Mouse (Mus musculus): ENCODE measurements around the gene Gimap5. TPM values are rescaled to one million over a fixed set of nuclear protein-coding genes. Genes with fewer than 3 reads are reported as not detected.

Gimap5 gene
- polyA plus RNA-seq, 1 experiment = 7.9 TPM

GRCm38 (mm10) chr6:48733660-48734059 is 12.3 kb upstream of the Gimap5 start:
- H3K27ac ChIP-seq (ENCODE audit: control insufficient read depth, insufficient read depth, low read depth, low read length, poor library complexity) = no peak overlapping the region
- TF ChIP-seq CTCF (IDR thresholded peaks at IDR 0.05; ENCODE audit: control insufficient read depth, insufficient read depth, low read length) (no peak), POLR2A (IDR thresholded peaks at IDR 0.05; ENCODE audit: borderline replicate concordance, control insufficient read depth, low read depth, low read length) (no peak)
- H3K4me1 ChIP-seq (ENCODE audit: control insufficient read depth, insufficient read depth, low read length) = peaks cover 1% of the 10 kb centered on the region; the same call in 1 of the 2 replicates
- WGBS = 72% methylated on average over 1 of the region's 1 CpGs
- no peak overlapping the region for H3K4me3 ChIP-seq (replicated peaks; ENCODE audit: control insufficient read depth, low read depth, low read length)

DNA sequence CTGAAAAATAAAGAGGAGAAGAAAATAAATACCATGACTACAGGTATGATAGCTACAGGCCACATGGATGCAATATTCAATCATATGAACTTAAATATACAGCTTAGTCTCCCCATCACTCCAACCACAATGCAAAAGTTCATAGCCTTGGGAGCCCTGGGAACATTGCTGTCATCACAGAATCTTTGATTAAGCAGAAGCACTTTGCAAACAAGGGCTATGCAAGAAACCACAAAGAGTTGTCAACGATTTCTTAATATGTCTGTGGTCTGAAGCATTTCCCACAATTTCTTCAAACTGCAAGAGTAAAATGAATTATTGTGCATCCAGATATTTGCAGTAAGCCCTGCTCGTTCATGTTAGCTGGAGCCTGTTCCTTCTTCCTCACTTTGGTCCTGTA is 8.9 kb upstream of the Gimap5 start:
- 3% methylated on average over 2 of the region's 2 CpGs for WGBS
- Histone ChIP-seq H3K4me1 (ENCODE audit: control insufficient read depth, insufficient read depth, low read length) (peaks cover 1% of the 10 kb centered on the region; the same call in 1 of the 2 replicates), H3K4me3 (replicated peaks; ENCODE audit: control insufficient read depth, low read depth, low read length) (no peak overlapping the region), H3K27ac (ENCODE audit: control insufficient read depth, insufficient read depth, low read depth, low read length, poor library complexity) (peak overlapping the region; percentile 14; the same call in 1 of the 2 replicates)
- no peak for TF ChIP-seq POLR2A (IDR thresholded peaks at IDR 0.05; ENCODE audit: borderline replicate concordance, control insufficient read depth, low read depth, low read length)
- no peak for TF ChIP-seq CTCF (IDR thresholded peaks at IDR 0.05; ENCODE audit: control insufficient read depth, insufficient read depth, low read length)

DNA sequence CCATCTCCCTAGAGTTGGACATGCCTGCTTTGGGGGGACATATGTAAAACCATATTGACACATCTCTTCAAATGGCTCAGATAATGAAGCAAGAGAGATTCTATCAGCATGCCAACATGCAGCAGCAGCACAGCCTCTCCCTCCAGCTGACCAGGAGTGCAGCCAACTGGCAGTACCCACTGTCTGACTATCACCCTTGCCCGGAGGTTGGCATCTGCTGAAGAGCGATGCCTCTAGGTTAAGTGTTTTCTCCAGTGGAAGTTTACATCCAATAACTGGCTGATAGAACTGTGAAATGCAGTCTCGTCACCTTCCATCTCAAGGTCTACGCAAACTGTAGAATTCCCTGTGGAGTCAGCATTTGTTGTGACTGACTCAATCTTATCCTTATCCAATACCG is 8.3 kb upstream of the Gimap5 start:
- H3K4me3 ChIP-seq (replicated peaks; ENCODE audit: control insufficient read depth, low read depth, low read length) = no peak overlapping the region
- WGBS = 56% methylated on average over 5 of the region's 5 CpGs
- H3K4me1 ChIP-seq (ENCODE audit: control insufficient read depth, insufficient read depth, low read length) = peaks cover 1% of the 10 kb centered on the region; the same call in 1 of the 2 replicates
- TF ChIP-seq CTCF (IDR thresholded peaks at IDR 0.05; ENCODE audit: control insufficient read depth, insufficient read depth, low read length) = no peak
- no peak for TF ChIP-seq POLR2A (IDR thresholded peaks at IDR 0.05; ENCODE audit: borderline replicate concordance, control insufficient read depth, low read depth, low read length)
- H3K27ac ChIP-seq (ENCODE audit: control insufficient read depth, insufficient read depth, low read depth, low read length, poor library complexity) = no peak overlapping the region; the same call in 1 of the 2 replicates

DNA sequence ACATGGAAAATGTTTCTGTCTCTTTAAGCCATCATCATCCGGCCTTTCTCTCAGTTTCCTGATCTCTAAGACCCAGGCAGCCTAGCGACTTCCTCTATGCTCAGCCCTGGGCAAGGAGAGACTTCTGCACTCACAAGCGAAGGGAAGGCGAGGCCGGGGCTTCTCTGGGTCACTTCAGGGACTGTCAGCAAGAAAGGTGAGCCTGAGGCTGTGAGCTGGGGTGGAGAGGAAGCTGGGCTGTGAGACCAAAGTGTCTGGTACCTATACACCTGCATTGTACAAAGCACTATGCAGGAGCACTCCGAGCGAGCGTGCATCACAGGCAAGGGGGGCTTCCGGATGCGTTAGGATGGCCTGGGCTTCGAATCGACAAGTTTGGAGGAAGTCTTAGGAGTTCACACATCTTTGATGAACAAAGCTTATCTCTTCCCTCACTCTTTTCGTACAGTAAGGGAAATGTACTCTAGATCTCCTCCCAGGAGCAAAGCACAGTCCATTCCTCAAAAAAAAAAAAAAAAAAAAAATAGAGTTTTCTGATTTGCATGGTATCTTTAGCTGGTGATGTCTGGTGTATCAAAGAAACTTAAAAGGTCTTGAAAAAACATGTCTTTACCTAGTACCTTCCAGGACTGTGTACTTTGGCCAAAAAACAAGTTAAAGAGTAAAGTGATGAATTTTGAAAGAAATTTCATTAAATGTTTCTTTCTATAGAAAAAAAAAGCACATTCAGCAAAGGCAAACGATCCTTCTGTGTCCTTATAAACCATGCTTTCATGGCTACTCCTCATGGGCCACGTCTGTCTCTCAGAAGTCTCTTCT is 6.8 kb upstream of the Gimap5 start, which contains the start of gene Gimap1:
TSS of gene Gimap1 (plus strand) at position 94 of the 819 bp plus-strand sequence.
- H3K27ac ChIP-seq (ENCODE audit: control insufficient read depth, insufficient read depth, low read depth, low read length, poor library complexity) = peak within 1 kb of the TSS; percentile 92
- WGBS = 2% methylated on average over 15 of the region's 15 CpGs
- H3K4me1 ChIP-seq (ENCODE audit: control insufficient read depth, insufficient read depth, low read length) = peaks cover 3% of the 10 kb centered on the region; the same call in 1 of the 2 replicates
- peak within 1 kb of the TSS; percentile 94 for H3K4me3 ChIP-seq (replicated peaks; ENCODE audit: control insufficient read depth, low read depth, low read length)
- TF ChIP-seq CTCF (IDR thresholded peaks at IDR 0.05; ENCODE audit: control insufficient read depth, insufficient read depth, low read length) (no peak), POLR2A (IDR thresholded peaks at IDR 0.05; ENCODE audit: borderline replicate concordance, control insufficient read depth, low read depth, low read length) (no peak; the same call in 1 of the 2 replicates)

DNA sequence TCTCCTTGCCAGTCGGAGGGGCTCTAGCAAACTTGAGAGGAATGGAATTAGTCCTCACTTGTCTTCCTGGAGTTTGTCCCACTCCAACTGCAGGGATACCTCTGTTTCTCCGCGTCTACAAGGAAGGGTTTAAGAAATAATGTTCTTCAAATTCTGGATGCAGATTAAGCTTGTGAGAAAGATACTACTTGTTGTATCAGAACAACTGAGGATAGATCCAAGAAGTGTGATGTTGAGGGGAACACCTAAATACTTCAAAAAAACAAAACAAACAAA is 6.3 kb upstream of the Gimap5 start:
- no peak for TF ChIP-seq POLR2A (IDR thresholded peaks at IDR 0.05; ENCODE audit: borderline replicate concordance, control insufficient read depth, low read depth, low read length)
- TF ChIP-seq CTCF (IDR thresholded peaks at IDR 0.05; ENCODE audit: control insufficient read depth, insufficient read depth, low read length) = no peak
- Histone ChIP-seq H3K27ac (ENCODE audit: control insufficient read depth, insufficient read depth, low read depth, low read length, poor library complexity) (no peak overlapping the region), H3K4me3 (replicated peaks; ENCODE audit: control insufficient read depth, low read depth, low read length) (peak overlapping the region; percentile 54), H3K4me1 (ENCODE audit: control insufficient read depth, insufficient read depth, low read length) (peaks cover 3% of the 10 kb centered on the region; the same call in 1 of the 2 replicates)
- WGBS = 6% methylated on average over 3 of the region's 3 CpGs

DNA sequence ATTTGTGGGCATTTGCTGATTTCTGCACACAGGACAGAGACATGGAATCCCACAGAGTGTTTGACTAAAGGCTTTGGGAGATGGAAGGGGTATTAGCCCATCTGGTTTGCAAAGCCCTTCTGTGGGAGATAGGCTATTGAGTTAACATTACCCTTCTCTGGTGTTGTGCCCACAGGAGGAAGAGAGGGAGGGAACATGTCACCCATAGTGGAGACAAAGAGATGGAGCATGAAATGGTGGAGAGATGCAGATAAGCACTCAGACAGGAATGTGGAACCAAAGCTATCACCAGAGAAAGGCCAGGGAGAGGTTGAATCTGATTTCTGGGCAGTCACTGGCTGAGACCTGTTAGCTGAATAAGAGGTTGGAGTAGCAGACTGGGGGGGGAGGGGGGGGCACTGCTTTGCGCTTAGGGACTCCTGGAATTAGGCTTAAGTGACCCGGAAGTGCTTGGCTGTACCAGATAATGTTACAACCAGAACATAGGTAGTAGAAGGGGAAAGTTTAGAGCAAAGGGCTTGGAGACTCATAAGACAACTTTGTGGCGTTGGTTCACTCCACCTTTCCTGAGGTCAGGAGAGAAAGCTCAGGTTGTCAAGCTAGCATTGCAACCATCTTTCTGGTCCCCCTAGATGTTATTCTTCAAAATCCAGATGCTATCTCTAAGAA is 5.4 kb upstream of the Gimap5 start:
- Histone ChIP-seq H3K4me1 (ENCODE audit: control insufficient read depth, insufficient read depth, low read length) (peaks cover 3% of the 10 kb centered on the region; the same call in 1 of the 2 replicates), H3K4me3 (replicated peaks; ENCODE audit: control insufficient read depth, low read depth, low read length) (peak overlapping the region; percentile 47), H3K27ac (ENCODE audit: control insufficient read depth, insufficient read depth, low read depth, low read length, poor library complexity) (peak overlapping the region; percentile 88)
- WGBS = 15% methylated on average over 3 of the region's 3 CpGs
- no peak for TF ChIP-seq POLR2A (IDR thresholded peaks at IDR 0.05; ENCODE audit: borderline replicate concordance, control insufficient read depth, low read depth, low read length)
- no peak for TF ChIP-seq CTCF (IDR thresholded peaks at IDR 0.05; ENCODE audit: control insufficient read depth, insufficient read depth, low read length)

GRCm38 (mm10) chr6:48741273-48741672 is 4.7 kb upstream of the Gimap5 start:
- peaks cover 3% of the 10 kb centered on the region for H3K4me1 ChIP-seq (ENCODE audit: control insufficient read depth, insufficient read depth, low read length)
- H3K4me3 ChIP-seq (replicated peaks; ENCODE audit: control insufficient read depth, low read depth, low read length) = no peak overlapping the region
- WGBS = 3% methylated on average over 3 of the region's 3 CpGs
- peak overlapping the region; percentile 88 for H3K27ac ChIP-seq (ENCODE audit: control insufficient read depth, insufficient read depth, low read depth, low read length, poor library complexity)
- no peak for TF ChIP-seq POLR2A (IDR thresholded peaks at IDR 0.05; ENCODE audit: borderline replicate concordance, control insufficient read depth, low read depth, low read length)
- TF ChIP-seq CTCF (IDR thresholded peaks at IDR 0.05; ENCODE audit: control insufficient read depth, insufficient read depth, low read length) = no peak

DNA sequence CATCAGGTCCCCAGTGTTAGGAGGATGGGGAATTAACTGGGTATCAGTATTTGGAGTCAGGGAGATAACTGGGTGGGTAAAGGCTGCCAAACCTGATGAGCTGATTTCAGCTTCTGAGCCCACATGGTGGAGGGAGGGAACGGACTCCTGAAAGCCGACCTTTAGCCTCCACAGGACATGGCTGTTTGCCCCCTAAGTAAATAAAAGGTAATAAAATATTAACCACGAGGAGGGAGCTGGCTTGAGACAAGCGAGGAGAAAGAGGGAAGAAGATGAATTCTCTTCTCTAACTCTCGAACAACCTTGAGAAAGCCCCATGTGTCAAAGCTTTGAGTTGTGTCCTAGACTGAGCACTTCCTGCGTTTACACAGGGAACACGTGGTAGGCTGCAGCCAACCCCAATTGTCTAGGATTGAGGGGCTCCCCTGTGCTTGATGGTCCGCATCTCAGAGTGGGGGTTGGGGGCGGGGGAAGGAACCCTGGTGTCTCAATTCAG is 4.2 kb upstream of the Gimap5 start:
- no peak overlapping the region for H3K4me3 ChIP-seq (replicated peaks; ENCODE audit: control insufficient read depth, low read depth, low read length)
- peak overlapping the region; percentile 88 for H3K27ac ChIP-seq (ENCODE audit: control insufficient read depth, insufficient read depth, low read depth, low read length, poor library complexity)

More for the DNA sequence above, 4.2 kb upstream of the Gimap5 start:
- H3K4me1 ChIP-seq (ENCODE audit: control insufficient read depth, insufficient read depth, low read length) = peaks cover 3% of the 10 kb centered on the region
- no peak for TF ChIP-seq CTCF (IDR thresholded peaks at IDR 0.05; ENCODE audit: control insufficient read depth, insufficient read depth, low read length)
- TF ChIP-seq POLR2A (IDR thresholded peaks at IDR 0.05; ENCODE audit: borderline replicate concordance, control insufficient read depth, low read depth, low read length) = no peak
- 40% methylated on average over 9 of the region's 9 CpGs for WGBS
